Mouse (Mus musculus) layer of hippocampus, postnatal 36 days (tissue): ENCODE measurements around the gene Llgl2. TPM values are rescaled to one million over a fixed set of nuclear protein-coding genes. Genes with fewer than 3 reads are reported as not detected.
A peak's percentile ranks its signal among the peaks of the same experiment; 100 is the strongest.

Experiments used
- DNase-seq, 2 experiments: peaks; one replicate each; pipeline ENCODE4 v3.0.0; 2022
- total RNA-seq, 2 experiments: library from RNA; stranded (reverse); gene quantifications; 2 replicates each; pipeline ENCODE4 v1.2.3; 2021

The Llgl2 gene
- total RNA-seq, 2 experiments from 2014 or later: 1.2 to 2.4 TPM

GRCm38 (mm10) chr11:115809311-115809781, 14.5 kb upstream of the Llgl2 start:
- DNase-seq: no peak

DNA sequence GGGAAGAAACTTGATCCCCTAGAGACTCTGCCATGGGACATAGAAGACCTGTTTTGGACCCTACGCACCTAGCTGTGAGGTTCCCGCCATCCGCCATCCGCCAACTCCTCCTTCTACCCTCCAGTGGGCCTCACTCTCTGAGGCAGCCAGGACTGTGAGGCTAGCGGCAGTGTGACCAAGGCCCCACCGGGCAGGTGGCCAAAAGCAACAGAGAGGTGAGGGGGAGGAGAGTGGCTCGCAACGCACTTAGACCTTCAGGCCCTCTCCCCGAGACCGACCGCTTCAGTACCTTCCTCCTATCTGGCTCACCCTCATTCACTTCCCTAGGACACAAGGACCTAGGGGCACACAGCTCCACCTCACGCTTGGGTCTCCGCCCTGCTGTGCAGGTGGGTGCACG, 13.5 kb upstream of the Llgl2 start:
- peak in 1 of 2 experiments; percentile 23 for DNase-seq

DNA sequence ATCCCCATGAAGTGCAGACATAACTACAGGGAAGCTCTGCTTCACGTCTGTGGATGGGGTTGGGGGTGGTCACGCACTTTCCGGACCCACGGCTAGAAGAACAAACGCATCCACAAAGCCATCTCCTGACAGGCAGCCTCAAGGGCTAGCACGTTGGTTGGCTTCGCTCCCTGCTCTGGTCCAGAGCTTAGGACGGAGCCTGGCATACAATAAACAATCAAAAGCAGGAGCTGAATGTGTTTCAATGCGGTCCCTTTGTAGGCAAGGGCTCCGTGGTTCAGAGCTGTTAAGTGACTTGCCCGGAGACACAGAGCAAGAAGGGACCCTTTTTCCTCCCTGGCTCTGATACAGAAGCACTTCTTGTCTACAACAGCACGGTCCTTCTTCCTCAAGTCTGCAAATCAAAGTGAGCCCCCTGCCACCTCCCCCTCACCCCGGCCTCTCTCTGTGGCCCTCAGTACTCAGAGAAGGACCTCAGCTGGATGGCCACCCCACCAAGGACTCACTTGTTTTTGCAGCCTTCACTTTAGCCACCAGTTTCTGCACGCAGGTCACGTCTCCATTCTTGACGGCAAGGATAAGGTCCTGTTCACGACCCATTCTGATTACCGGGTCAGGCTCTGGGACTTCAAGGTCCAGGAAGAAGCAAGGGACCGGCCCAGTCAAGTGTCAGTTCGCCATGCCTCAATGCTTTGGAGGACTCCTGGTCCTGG, 12.3 kb upstream of the Llgl2 start:
- DNase-seq: peak in 1 of 2 experiments; percentile 27

DNA sequence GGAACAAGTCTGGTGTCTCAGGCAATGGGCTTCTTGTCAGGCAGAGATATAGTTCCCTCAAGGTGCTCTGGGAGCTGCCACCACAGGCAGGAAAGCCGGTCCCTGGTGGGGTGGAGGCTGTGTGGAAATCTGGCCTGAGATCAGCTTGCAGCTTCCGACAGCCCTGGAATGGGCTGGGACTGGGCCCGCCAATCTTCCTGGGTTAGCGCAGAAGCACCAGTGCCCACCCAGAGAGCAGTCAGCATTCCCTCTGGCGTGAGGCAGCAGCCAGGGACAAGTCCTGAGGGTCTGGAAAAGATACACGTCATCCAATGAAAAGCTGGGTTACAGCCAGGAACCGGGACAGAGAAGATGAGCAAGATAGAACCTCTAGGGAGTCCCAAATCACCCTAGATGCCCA, 11.8 kb upstream of the Llgl2 start:
- no peak for DNase-seq

GRCm38 (mm10) chr11:115812533-115813420, 11.1 kb upstream of the Llgl2 start:
- no peak for DNase-seq

DNA sequence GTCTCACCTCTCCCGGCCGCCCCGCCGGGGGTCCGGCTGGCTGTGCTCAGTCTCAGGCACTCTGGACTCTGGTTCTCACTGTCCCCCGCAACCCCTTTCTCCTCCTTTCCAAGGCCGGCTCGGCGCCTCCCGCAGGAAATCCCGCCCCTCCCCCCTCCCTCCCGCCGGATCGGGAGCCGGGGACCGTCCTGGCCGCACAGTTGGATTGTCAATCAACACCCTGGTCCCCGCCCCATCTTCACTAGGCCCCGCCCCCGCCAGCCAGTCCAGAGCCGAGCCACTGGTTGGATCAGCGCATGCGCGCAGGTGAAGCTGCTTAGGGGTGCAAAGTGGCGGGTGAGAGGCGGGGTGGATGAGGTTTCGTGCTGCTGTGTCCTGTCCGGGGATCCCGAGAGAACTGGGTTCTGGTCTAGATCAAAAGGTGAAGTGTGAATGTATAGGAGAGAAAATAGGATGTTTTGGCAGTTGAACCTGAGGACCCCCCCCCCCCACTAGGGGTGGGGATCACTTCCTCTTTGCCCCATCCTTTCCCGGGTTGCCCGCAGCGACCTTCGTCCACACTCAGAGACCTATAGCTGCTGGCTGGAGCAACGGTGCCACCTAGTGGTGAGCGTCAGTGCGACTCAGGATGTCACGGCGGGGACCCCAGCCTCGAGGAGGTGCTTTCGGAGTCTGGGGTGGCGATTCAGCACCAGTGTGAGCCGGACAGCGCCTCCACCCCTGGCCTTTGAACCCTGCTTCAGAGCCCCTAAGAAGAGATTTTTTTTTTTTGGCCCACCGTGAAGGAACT, 10.1 kb upstream of the Llgl2 start, which contains the start of gene Caskin2:
Caskin2 (minus strand) TSS at position 133 of the 790 bp plus-strand sequence.
- peak; percentile 85 to 86 for DNase-seq

DNA sequence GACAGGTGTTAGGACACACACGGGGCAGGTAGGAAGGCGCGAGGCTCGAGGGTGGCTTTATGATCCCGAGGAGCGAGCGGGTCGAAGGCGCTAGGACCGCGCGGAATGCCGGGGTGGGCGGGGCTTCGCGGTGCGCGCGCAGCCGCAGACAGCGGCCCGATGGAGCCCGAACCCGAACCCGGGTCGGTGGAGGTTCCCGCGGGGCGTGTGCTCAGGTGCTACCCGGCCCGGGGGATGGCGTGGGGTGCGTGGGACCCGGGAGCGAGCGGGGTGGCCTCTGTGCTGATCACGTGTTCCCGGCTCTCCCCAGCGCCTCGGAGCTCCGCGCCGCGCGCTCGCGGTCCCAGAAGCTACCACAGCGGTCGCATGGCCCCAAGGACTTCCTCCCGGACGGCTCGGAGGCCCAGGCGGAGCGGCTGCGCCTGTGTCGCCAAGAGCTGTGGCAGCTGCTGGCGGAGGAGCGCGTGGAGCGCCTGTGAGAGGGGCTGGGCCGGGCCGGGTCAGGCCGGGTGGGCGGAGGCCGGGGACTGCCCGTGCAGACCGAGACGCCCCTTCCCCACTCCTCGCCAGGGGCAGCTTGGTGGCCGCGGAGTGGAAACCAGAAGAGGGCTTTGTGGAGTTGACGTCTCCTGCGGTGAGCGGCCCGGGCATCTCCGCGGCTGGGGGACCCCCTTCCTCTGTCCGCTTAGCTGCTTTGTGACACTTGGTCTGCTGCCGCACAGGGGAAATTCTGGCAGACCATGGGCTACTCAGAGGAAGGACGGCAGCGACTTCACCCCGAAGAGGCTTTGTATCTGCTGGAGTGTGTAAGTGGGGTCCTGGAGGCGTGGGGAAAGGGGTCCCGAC, 9.0 kb upstream of the Llgl2 start, which contains the start of gene Tsen54:
Tsen54 (plus strand) TSS at position 120 of the 846 bp plus-strand sequence.
- DNase-seq: peak; percentile 84

DNA sequence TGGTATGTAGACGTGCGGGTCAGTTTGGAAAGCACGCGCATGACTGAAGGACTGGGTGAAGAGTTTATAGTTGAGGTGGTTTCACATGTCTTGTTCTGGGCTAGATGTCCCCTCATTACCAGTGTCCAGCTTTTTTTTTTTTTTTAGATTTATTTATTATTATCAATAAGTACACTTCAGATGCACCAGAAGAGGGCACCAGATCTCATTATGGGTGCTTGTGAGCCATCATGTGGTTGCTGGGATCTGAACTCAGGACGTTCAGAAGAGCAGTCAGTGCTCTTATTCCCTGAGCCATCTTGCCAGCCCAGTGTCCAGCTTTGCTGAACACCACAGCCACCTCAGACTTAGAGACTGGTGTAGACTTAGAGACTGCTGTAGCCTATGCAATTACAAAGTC, 6.5 kb upstream of the Llgl2 start:
- DNase-seq: no peak

- DNase-seq: no peak
Measured at GRCm38 (mm10) chr11:115819915-115820623, 3.8 kb upstream of the Llgl2 start.

DNA sequence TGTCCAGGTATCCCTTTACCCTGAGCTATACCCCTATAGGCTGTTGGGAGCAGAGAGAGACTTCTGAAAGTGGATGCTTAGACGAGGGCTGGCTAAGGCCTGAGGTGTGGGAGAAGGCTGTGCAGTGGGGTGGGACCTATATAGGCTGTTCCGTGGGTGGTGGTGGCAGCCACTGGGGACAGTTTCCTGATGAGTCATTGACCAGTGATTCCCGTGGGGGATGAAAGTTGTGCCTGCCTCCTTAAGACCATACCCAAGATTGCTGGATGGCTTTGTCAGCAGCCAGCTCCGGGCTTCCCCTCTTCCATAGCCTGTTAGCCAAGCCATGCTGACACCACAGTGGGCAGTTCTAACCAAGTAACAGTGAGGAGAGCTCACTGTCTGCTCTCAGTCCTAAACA, 2.8 kb upstream of the Llgl2 start:
- DNase-seq: no peak

DNA sequence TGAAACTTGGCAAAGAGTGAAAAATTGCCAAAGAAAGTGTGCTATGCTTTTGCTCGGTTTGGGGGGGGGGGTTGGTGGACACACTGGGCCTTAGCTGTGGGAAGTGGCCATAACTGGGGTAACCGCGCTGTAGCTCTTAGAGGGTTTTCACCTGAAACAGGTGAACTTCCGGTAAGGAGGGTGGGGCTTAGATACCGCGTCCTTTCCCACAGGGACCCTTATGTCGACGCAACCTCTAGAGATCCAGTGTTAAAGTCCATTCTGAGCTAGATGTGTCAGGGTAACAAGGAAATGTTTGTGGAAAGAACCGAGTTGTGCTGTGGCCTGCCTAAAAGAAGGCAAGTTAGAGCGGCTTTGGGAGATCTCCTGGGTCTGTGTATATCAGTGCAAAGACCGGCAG, 964 bp downstream of the Llgl2 start:
- no peak for DNase-seq

DNA sequence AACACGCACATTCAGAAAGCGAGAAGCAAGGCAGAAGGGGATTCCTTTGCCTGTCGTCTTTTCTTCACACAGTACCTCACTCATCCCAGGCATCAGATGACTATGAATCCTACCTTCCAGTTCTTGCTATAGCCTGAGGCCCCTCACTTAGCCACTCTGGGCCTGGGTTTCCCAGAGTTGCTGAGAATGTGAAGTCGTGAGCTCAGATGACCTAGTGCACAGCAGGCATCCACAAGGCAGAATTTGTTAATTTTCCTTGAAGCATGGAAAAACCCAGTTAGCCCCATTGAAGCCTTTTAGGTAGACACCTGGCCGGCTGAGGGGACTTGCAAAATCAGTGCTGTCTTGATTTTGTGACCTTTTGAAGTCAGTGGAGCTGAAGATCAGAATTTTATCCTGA, 2.6 kb downstream of the Llgl2 start:
- DNase-seq: no peak

- DNase-seq: no peak
Measured at GRCm38 (mm10) chr11:115827624-115828023, 3.8 kb downstream of the Llgl2 start.

GRCm38 (mm10) chr11:115829036-115829435, 5.2 kb downstream of the Llgl2 start:
- DNase-seq: no peak

DNA sequence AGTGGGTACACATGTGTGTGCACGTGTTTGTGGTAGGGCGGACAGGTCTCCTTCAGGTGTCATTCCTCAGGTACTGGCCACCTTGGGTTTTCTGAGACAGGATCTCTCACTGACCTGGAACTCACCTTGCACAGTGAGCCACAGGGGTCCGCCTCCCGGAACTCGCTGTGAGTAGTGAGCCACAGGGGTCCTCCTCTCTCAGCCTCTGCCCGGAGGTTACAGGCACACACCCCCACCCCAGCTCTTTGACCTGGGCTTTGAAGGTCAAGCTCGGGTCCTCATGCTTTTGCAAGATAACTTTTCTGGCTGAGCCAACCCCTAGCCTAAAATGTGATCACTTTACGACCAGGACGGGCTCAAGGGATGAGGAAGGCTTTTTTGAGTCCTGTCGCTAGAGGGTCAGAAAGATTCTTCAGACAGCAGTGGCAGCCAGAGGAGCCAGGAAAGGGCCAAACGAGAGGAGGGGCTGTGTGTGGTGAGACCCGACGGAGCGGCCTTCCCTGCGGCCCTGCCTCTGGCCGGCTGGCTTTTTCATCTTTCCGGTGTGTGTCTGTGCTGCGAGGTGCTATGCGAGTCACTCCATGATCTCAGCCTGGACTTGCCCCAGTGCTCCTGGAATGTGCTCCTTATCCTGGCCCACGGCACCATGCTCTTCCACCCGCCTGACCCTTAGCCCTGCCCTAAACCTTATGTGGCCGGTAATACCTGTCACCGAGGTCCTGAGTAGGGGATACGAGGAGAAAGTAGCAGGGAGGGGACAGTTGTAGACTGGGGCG, 6.9 kb downstream of the Llgl2 start:
- DNase-seq: no peak

DNA sequence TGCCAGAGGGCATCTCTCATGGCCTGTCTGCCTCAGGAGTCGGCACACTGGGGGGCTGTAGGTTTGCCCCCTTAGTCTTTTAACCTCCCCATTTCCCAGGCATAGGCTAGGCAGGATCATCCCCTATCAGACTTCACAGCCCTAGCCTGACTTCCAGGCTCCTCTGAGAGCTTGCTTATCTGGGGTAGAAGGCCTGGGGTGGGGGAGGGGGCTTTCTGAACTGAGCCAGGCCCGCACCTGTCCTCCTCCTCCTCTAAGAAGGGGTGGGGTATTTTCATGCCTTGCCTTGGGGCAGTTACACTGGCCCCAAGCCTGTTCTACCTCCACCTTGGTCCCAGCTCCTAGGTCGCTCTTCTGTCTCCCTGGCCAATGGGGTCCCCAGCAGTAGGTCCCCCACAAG, 7.7 kb downstream of the Llgl2 start:
- DNase-seq: no peak

DNA sequence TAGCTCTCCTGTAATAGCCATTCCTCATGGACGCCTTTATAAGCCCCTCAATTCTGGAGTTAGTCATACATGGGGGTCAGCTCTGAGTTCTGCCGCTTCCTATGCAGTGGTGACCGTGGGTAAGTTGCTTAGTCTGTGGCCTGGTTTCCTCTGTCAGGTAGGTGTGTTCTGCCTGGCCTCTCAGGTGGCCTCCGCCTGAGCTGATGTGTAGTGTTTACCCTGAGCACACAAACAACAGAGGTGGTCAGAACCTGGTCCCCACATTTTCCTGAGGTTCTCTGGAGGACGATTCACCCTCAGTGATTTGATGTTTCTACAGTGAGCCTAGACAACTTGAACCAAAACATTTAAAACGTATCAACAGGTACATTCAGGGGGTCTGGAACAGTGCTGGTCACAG, 8.2 kb downstream of the Llgl2 start:
- no peak for DNase-seq

- DNase-seq: no peak
Measured at GRCm38 (mm10) chr11:115832523-115832922, 8.7 kb downstream of the Llgl2 start.

GRCm38 (mm10) chr11:115833021-115833513, 9.2 kb downstream of the Llgl2 start:
- no peak for DNase-seq

DNA sequence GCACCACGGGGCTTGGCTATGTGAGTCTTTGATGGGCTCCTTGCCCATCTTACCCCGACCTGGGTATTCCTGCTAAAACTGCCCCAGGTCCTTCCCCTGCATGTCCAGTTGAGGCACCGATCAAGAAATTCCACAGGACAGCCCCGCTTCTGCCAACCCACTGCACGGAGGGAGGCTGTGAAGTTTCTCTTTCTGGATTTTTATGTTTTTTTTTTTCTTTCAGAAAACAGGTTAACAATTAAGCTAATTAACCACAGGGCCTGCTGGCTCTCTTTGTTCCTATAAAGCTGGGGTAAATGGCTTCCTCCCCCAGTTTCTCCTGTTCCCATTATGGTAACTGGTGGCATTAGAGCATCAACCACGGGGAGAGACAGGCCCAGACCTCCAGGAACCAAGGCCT, 10.2 kb downstream of the Llgl2 start:
- no peak for DNase-seq
